Mouse (Mus musculus) activated CD4-positive, CD25-positive, alpha-beta regulatory T cell, adult 4 months (primary cell): Measurements from ENCODE around the gene Slc22a5. TPM values are rescaled to one million over a fixed set of nuclear protein-coding genes. Genes with fewer than 3 reads are reported as not detected.

Experiments used
- ATAC-seq: one replicate; pipeline ENCODE4 v1.8.0; 2017
- polyA plus RNA-seq, 2 experiments: library from polyadenylated mRNA; unstranded; fragments of 100-300 nt; shearing (Covaris generic); gene quantifications; one replicate each; pipeline ENCODE4 v1.2.1; 2017

Slc22a5 gene
- polyA plus RNA-seq, 2 experiments from 2014 or later: 10.8 to 16.0 TPM

GRCm38 (mm10) chr11:53839663-53840642, 51.5 kb downstream of the Slc22a5 start:
- peak; percentile 28 for ATAC-seq

GRCm38 (mm10) chr11:53839147-53839546, 52.3 kb downstream of the Slc22a5 start:
- peak; percentile 63 for ATAC-seq

GRCm38 (mm10) chr11:53837731-53838130, 53.7 kb downstream of the Slc22a5 start:
- ATAC-seq: no peak

- no peak for ATAC-seq
Measured at GRCm38 (mm10) chr11:53835379-53836010, 56.0 kb downstream of the Slc22a5 start.

GRCm38 (mm10) chr11:53825409-53825808, 66.1 kb downstream of the Slc22a5 start:
- no peak for ATAC-seq

GRCm38 (mm10) chr11:53821945-53822338, 69.5 kb downstream of the Slc22a5 start:
- no peak for ATAC-seq

GRCm38 (mm10) chr11:53821230-53821944, 70.1 kb downstream of the Slc22a5 start:
- ATAC-seq: no peak

GRCm38 (mm10) chr11:53820516-53821170, 70.8 kb downstream of the Slc22a5 start:
- no peak for ATAC-seq

GRCm38 (mm10) chr11:53819511-53819910, 71.9 kb downstream of the Slc22a5 start:
- ATAC-seq: no peak

GRCm38 (mm10) chr11:53818794-53819193, 72.7 kb downstream of the Slc22a5 start:
- ATAC-seq: no peak

- ATAC-seq: no peak
Measured at GRCm38 (mm10) chr11:53816841-53817375, 74.6 kb downstream of the Slc22a5 start.

- no peak for ATAC-seq
Measured at GRCm38 (mm10) chr11:53814810-53815209, 76.7 kb downstream of the Slc22a5 start.

Other genes starting within 250 kb of the Slc22a5 start
- 10 to 100 TPM; 43.2 to 44.8 TPM for gene Rad50, start 184.3 kb downstream of the Slc22a5 start, polyA plus RNA-seq
- gene Il5, start 170.9 kb downstream of the Slc22a5 start, polyA plus RNA-seq: under 1 TPM in 1 of 2 experiments, not detected in 1; 0.21 TPM
- gene Irf1, start 121.6 kb downstream of the Slc22a5 start, polyA plus RNA-seq: 100 to 1,000 TPM; 236 to 307 TPM
- gene Gm17334, start 118.5 kb downstream of the Slc22a5 start, polyA plus RNA-seq: 1 to 10 TPM; 4.9 to 6.2 TPM
- gene Gm12216, start 32.4 kb downstream of the Slc22a5 start, polyA plus RNA-seq: 10 to 100 TPM; 24.2 to 36.5 TPM
- gene Slc22a21, start 88.7 kb upstream of the Slc22a5 start, polyA plus RNA-seq: 1 to 10 TPM in 1 of 2 experiments, under 1 TPM in 1; 0.73 to 1.1 TPM
- gene Slc22a4, start 136.4 kb upstream of the Slc22a5 start, polyA plus RNA-seq: under 1 TPM in 1 of 2 experiments, not detected in 1; 0.20 TPM
- 1 to 10 TPM in 1 of 2 experiments, under 1 TPM in 1; 0.57 to 1.3 TPM for gene Pdlim4, start 177.4 kb upstream of the Slc22a5 start, polyA plus RNA-seq
- not detected for gene P4ha2, start 208.4 kb upstream of the Slc22a5 start, polyA plus RNA-seq